Mouse (Mus musculus): ENCODE measurements at regions not wholly inside any gene's neighbourhood (a gene's known extent, or its start where the extent isn't known, plus 50 kb on each side); places are given as distances from the start of the nearest gene placed in this dataset.

GRCm38 (mm10) chr11:22635021-22635420, 123.1 kb downstream of the Tmem17 start:
- H3K9ac ChIP-seq (ENCODE audit: low read depth, low read length) = no peak overlapping the region
- no peak for DNase-seq
- H3K36me3 ChIP-seq (ENCODE audit: control insufficient read depth, insufficient read depth, low read length) = peaks cover 3% of the 10 kb centered on the region; the same call in 1 of the 2 replicates
- no peaks in the 10 kb centered on the region for H3K79me2 ChIP-seq (replicated peaks; ENCODE audit: control insufficient read depth, insufficient read depth, low read length)
- no peak overlapping the region for H3K4me3 ChIP-seq
- 54% methylated on average over 2 of the region's 2 CpGs for WGBS
- peaks cover 19% of the 10 kb centered on the region for H3K4me1 ChIP-seq (ENCODE audit: control insufficient read depth, insufficient read depth, low read length)
- H3K27ac ChIP-seq = no peak overlapping the region
- intact Hi-C loops (cut with DNase I) = loop anchor here (10.0 kb wide), 2 partner anchors 130 to 510 kb away; no protein-coding TSS in a partner anchor
- no peaks in the 10 kb centered on the region for H3K27me3 ChIP-seq (ENCODE audit: control insufficient read depth, insufficient read depth, low read length)
- TF ChIP-seq POLR2A (IDR thresholded peaks at IDR 0.05; ENCODE audit: insufficient read depth, low read depth, low read length) (no peak), CTCF (IDR thresholded peaks at IDR 0.05) (no peak), EP300 (IDR thresholded peaks at IDR 0.05; ENCODE audit: insufficient read depth, low read depth, low read length) (no peak)

GRCm38 (mm10) chr11:22636321-22636720, 124.4 kb downstream of the Tmem17 start:
- H3K36me3 ChIP-seq (ENCODE audit: control insufficient read depth, insufficient read depth, low read length) = peaks cover 3% of the 10 kb centered on the region; the same call in 1 of the 2 replicates
- no peaks in the 10 kb centered on the region for H3K27me3 ChIP-seq (ENCODE audit: control insufficient read depth, insufficient read depth, low read length)
- H3K4me1 ChIP-seq (ENCODE audit: control insufficient read depth, insufficient read depth, low read length) = peaks cover 16% of the 10 kb centered on the region
- WGBS = 52% methylated on average over 7 of the region's 7 CpGs
- no peaks in the 10 kb centered on the region for H3K79me2 ChIP-seq (replicated peaks; ENCODE audit: control insufficient read depth, insufficient read depth, low read length)
- H3K9ac ChIP-seq (ENCODE audit: low read depth, low read length) = no peak overlapping the region
- intact Hi-C loops (cut with DNase I) = loop anchor here (2.0 to 10.0 kb wide), 3 partner anchors 22 to 508 kb away; no protein-coding TSS in a partner anchor
- peak overlapping the region; percentile 81 for H3K27ac ChIP-seq
- TF ChIP-seq POLR2A (IDR thresholded peaks at IDR 0.05; ENCODE audit: insufficient read depth, low read depth, low read length) = no peak
- DNase-seq = no peak
- no peak overlapping the region for H3K4me3 ChIP-seq

- H3K27me3 ChIP-seq (ENCODE audit: control insufficient read depth, insufficient read depth, low read length) = no peaks in the 10 kb centered on the region
- WGBS = 60% methylated on average over 9 of the region's 9 CpGs
- H3K9ac ChIP-seq (ENCODE audit: low read depth, low read length) = no peak overlapping the region
- intact Hi-C loops (cut with DNase I) = loop anchor here (2.0 to 10.0 kb wide), 3 partner anchors 22 to 508 kb away; no protein-coding TSS in a partner anchor
- H3K27ac ChIP-seq = peak overlapping the region; percentile 81
- peak in 1 of 2 experiments; percentile 47 for DNase-seq
- H3K79me2 ChIP-seq (replicated peaks; ENCODE audit: control insufficient read depth, insufficient read depth, low read length) = no peaks in the 10 kb centered on the region
- TF ChIP-seq EP300 (IDR thresholded peaks at IDR 0.05; ENCODE audit: insufficient read depth, low read depth, low read length) (no peak), POLR2A (IDR thresholded peaks at IDR 0.05; ENCODE audit: insufficient read depth, low read depth, low read length) (no peak), CTCF (IDR thresholded peaks at IDR 0.05) (no peak)
- peaks cover 13% of the 10 kb centered on the region for H3K4me1 ChIP-seq (ENCODE audit: control insufficient read depth, insufficient read depth, low read length)
- peaks cover 3% of the 10 kb centered on the region; the same call in 1 of the 2 replicates for H3K36me3 ChIP-seq (ENCODE audit: control insufficient read depth, insufficient read depth, low read length)
- H3K4me3 ChIP-seq = no peak overlapping the region
Measured at GRCm38 (mm10) chr11:22636761-22637557, 125.1 kb downstream of the Tmem17 start.

GRCm38 (mm10) chr11:22638171-22638570, 126.3 kb downstream of the Tmem17 start:
- no peak overlapping the region for H3K9ac ChIP-seq (ENCODE audit: low read depth, low read length)
- TF ChIP-seq CTCF (IDR thresholded peaks at IDR 0.05) = no peak
- TF ChIP-seq EP300 (IDR thresholded peaks at IDR 0.05; ENCODE audit: insufficient read depth, low read depth, low read length) = no peak
- no peak for TF ChIP-seq POLR2A (IDR thresholded peaks at IDR 0.05; ENCODE audit: insufficient read depth, low read depth, low read length)
- no peak overlapping the region for H3K4me3 ChIP-seq
- peaks cover 11% of the 10 kb centered on the region for H3K4me1 ChIP-seq (ENCODE audit: control insufficient read depth, insufficient read depth, low read length)
- 86% methylated on average over 6 of the region's 6 CpGs for WGBS
- no peak overlapping the region for H3K27ac ChIP-seq
- DNase-seq = no peak
- no peaks in the 10 kb centered on the region for H3K79me2 ChIP-seq (replicated peaks; ENCODE audit: control insufficient read depth, insufficient read depth, low read length)
- no peaks in the 10 kb centered on the region for H3K27me3 ChIP-seq (ENCODE audit: control insufficient read depth, insufficient read depth, low read length)
- peaks cover 3% of the 10 kb centered on the region; the same call in 1 of the 2 replicates for H3K36me3 ChIP-seq (ENCODE audit: control insufficient read depth, insufficient read depth, low read length)
- intact Hi-C loops (cut with DNase I) = loop anchor here (10.0 kb wide), 2 partner anchors 127 to 507 kb away; no protein-coding TSS in a partner anchor

- H3K9ac ChIP-seq (ENCODE audit: low read depth, low read length) = no peak overlapping the region
- DNase-seq = no peak
- no peaks in the 10 kb centered on the region for H3K27me3 ChIP-seq (ENCODE audit: control insufficient read depth, insufficient read depth, low read length)
- peaks cover 3% of the 10 kb centered on the region; the same call in 1 of the 2 replicates for H3K36me3 ChIP-seq (ENCODE audit: control insufficient read depth, insufficient read depth, low read length)
- peaks cover 11% of the 10 kb centered on the region for H3K4me1 ChIP-seq (ENCODE audit: control insufficient read depth, insufficient read depth, low read length)
- H3K27ac ChIP-seq = no peak overlapping the region
- no peak for TF ChIP-seq EP300 (IDR thresholded peaks at IDR 0.05; ENCODE audit: insufficient read depth, low read depth, low read length)
- TF ChIP-seq POLR2A (IDR thresholded peaks at IDR 0.05; ENCODE audit: insufficient read depth, low read depth, low read length) = no peak
- no peak for TF ChIP-seq CTCF (IDR thresholded peaks at IDR 0.05)
- H3K4me3 ChIP-seq = no peak overlapping the region
- 53% methylated on average over 2 of the region's 2 CpGs for WGBS
- intact Hi-C loops (cut with DNase I) = loop anchor here (10.0 kb wide), 2 partner anchors 126 to 506 kb away; no protein-coding TSS in a partner anchor
- H3K79me2 ChIP-seq (replicated peaks; ENCODE audit: control insufficient read depth, insufficient read depth, low read length) = no peaks in the 10 kb centered on the region
Measured at GRCm38 (mm10) chr11:22638700-22639099, 126.8 kb downstream of the Tmem17 start.

Measured in heart, adult 2 months (tissue).